Mouse (Mus musculus): Measurements from ENCODE around the gene Rassf4. TPM values are rescaled to one million over a fixed set of nuclear protein-coding genes. Genes with fewer than 3 reads are reported as not detected.
"Not testable (repeated sequence)": the region's sequence is repeated elsewhere in the genome, so short reads cannot be mapped to it uniquely, and the experiment has no call there.

Gene Rassf4
- total RNA-seq, 2 experiments from 2014 or later: 1.4 to 1.8 TPM

DNA sequence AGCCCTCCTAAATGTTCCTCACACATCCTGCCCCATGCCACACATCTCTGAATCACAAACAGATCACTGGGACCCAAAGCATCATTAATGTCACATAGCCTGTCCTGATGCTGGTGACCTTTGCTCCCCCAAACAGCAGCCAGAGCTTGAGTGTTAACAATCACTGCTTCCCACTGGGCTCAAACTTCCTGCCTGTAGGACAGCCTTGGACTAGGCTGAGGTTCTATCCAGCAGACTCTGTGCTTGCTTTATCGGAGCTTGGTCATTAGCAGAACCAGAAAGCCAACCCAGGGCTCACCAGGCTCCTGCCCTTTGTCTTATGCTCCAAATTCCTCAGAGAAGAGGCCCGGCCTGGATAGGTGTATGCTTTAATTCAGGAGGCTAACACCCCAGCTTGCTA lies 34.9 kb downstream of the Rassf4 start:
- no peak for DNase-seq (ENCODE audit: low spot score)

DNA sequence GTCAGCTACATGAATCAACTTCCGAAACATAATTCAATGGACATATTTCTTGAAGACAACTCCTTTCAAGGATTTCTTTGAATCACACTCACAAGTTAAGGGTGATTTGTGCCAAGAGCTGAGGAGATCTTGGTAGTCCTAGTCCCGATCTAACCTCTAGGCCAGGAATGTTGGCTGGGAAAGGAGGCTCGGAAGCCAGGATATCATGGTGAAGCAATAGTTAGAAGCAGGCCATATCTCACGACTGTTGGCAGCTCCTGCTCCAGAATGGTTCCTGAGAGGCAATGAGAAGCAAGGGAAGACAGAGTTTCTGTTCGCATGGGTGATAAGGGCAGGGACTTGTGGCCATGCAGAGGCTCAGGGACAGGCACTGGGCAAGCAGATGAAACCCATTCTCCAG lies 36.3 kb downstream of the Rassf4 start:
- DNase-seq (ENCODE audit: low spot score): peak; percentile 61

DNA sequence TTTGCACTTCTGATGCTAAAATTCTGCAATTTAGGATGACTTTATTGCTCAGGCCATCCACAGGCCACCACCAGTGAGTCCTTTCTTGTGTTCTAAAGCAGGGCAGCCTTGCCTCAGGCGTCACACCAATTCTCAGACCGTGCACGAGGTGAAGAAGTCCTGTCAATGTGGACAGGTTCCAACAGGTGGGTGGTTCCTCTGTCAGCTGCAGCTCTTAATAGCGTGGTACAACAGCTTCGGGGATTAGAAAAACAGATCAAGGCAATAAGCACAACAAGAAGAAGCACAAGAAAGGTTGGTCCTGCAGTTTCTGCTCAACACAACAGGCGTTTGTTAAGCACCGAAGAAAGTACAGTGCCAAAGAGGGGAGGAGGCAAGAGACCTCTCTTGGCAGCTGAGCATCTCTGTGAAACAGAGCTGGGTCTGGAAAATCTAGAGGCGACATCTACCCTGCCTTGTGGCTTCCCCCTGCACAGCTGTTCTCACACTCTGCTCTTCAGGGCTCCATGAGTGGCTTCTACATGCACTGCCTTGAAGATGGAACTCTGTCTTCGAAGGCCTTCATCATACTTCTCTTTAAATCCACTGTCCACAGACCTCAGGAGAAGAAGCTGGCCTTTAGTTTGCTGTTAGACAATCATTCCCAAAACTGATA lies 37.0 kb downstream of the Rassf4 start:
- no peak for DNase-seq (ENCODE audit: low spot score)

DNA sequence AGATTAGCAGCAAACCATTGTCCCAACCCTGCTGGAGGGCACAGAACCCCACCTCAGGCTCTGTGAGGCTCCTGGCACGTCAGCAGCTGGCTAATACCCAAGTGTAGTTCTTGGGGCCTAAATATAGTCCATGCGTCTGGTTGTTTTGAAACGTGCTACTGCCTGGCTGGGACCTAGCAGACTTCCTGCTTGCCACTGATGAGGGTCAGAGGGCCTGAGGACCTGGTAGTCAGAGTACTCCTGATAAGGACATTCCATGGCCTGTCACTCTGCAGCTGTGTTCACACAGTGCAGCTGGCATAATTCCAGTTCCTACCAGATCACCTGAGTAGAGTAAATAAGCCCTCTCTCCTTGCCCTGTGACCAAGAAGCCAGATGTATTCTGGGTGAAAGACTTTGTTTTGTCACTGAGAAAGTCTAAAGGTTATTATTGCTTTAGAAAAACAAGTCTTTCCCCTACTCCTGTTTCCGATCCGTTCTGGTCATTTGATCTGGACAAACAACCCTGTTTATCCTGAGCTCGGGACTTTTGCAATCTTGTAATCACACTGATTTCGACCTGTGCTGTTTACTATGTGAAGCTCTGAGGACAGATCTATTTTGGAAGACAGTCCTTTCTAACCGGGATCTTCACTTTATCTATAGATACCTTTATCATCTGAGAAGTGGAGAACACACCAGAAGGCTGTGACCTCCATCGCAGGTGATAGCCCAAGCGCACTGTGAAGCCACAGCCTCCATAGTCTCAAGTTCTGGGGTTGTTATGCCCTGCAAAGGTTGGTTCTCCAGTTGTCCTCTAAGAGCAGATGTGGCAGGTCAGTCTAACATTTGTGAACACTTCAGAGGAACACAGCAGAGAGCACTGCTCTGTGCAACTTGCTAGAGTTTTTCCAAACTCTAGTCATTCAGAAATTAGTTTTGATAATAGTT lies 38.2 kb downstream of the Rassf4 start:
- DNase-seq (ENCODE audit: low spot score): peak; percentile 81

DNA sequence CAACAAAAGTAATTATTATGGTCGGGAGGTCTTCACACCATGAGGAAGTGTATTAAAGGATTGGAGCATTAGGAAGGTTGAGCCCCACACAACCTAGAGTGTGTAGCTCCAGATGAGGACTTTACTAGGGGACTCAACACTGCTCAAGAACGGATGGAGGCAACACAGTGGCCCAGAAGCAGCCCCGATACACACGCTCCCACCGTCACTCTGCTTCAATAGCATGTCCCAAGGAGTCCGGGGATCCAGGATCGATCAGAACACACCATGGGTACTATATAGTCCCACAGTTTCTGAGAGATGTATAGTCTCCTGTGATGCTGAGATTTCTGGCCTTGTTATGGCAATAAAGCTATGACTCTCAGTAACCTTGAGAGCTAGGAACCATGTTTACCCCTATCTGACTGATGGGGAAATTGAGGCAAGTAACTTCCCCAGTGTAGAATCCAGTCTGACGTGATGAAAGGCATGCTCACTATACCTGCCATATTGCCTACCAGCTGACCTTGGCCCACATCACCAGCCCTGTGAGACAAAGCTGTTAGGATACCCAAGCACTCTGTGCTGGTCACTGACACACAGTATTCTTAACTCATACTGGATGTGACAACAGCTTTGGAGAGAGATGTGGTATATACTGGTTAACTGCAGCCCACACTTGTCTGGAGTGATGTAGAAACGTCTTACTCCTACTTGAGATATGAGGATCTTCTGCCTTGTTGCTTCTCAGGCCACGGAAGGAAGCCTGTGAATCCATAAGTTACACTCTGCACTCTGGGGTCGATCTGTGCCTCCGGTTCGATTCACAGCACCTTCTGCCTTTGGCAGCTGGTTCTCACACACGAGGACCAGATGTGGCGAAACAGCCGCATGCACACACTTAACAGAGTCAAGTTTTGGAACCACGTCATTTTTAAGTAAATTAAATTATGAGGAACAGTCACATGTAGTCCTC lies 39.7 kb downstream of the Rassf4 start:
- DNase-seq (ENCODE audit: low spot score): no peak

DNA sequence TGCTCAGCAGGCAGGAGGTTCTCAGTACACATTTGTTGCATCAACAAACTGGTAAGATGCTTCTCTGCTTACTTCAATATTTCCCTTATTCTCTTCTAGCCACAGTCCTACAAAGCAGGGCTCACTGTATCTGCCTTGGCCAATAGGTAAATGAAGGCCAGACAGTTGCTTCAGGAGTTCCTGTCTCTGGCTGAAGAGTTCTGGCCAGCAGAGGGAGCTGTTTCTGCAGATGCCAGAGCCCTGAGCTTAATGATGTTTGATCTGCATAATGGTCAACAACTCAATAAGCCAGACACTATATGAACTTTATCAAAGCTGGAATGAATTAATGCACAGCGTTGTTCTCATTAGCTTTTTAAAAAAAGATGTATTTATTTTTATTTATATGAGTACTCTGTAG lies 41.6 kb downstream of the Rassf4 start:
- DNase-seq (ENCODE audit: low spot score): peak; percentile 77

- no peak for DNase-seq (ENCODE audit: low spot score)
Observed at GRCm38 (mm10) chr6:116629766-116630165, 44.0 kb downstream of the Rassf4 start.

- DNase-seq (ENCODE audit: low spot score): peak; percentile 43
Observed at GRCm38 (mm10) chr6:116628539-116629171, 45.1 kb downstream of the Rassf4 start, which contains the start of gene Zfp422. Gene Zfp422 (minus strand): TSS chr6:116628999.

GRCm38 (mm10) chr6:116628095-116628494 lies 45.7 kb downstream of the Rassf4 start:
- DNase-seq (ENCODE audit: low spot score): no peak

DNA sequence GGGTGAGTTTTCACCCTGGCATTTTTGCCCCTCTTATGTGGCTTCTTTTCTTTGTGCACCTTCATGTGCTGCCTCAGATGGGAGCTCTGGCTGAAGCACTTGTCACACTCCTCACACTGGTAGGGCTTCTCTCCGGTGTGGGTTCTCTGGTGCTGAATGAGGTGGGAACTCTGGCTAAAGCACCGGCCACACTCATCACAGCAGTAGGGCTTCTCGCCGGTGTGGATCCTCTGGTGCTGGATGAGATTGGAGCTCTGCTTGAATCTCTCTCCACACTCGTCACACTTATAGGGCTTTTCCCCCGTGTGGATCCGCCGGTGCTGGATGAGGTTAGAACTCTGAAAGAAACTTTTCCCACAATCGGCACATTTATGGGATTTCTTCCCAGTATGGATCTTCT lies 47.3 kb downstream of the Rassf4 start:
- not testable (repeated sequence) for DNase-seq (ENCODE audit: low spot score)

DNA sequence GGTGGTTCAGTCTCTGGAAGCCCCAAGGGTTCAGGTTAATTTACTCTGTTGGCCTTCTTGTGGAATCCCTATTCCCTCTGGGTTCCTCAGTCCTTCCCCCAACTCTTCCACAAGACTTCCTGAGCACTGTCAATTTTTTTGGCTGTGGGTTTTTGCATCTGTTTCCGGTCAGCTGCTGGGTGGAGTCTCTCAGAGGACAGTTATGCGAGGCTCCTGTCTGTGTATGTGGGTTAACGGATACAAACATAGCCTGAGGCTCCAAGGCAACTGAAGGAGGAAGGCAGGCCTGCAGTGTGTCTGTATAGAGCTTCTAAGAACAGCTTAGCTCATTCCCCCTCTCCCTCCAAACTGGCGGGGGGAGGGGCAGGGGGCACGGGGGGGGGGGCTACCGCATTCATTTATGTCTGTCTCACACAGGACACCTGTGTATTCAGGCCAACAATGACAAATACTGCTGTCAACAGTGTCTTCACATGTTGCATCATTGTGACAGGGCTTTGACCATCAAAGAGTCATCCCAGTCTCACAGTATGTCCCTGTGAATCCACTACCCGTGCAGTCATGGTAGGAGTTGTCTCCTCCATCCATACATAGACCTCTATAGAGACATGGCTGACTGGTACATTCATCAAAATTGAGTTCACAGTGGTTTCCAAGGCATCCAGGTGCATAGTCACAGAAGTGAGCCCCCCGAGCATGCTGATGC lies 52.3 kb downstream of the Rassf4 start:
- DNase-seq (ENCODE audit: low spot score): no peak

GRCm38 (mm10) chr6:116618073-116618472 lies 55.7 kb downstream of the Rassf4 start:
- no peak for DNase-seq (ENCODE audit: low spot score)

GRCm38 (mm10) chr6:116615719-116616118 lies 58.0 kb downstream of the Rassf4 start:
- DNase-seq (ENCODE audit: low spot score): no peak

DNA sequence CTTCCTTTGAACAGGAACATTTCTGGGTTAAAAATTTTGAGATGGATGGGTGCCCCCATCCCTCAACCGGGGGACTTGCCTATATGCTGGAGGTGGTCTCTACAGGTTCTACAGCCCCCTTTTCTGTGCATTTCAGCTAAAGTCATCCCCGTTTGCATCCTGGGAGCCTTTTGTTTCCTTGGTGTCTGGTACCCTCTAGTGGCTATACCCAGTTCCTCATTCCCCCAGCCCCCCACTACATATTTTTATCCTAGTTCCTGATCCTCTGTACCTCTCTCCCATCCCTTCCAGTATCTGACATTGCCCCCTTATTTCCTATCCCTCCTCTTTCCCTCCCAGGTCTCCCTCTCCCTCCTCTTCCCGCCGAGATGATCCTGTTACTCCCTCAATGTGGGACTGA lies 66.5 kb downstream of the Rassf4 start:
- no peak for DNase-seq (ENCODE audit: low spot score)

GRCm38 (mm10) chr6:116600969-116601368 lies 72.8 kb downstream of the Rassf4 start:
- not testable (repeated sequence) for DNase-seq (ENCODE audit: low spot score)

- no peak for DNase-seq (ENCODE audit: low spot score)
Observed at GRCm38 (mm10) chr6:116584095-116584494, 89.7 kb downstream of the Rassf4 start, which contains the start of gene Olfr215. Gene Olfr215 (minus strand): TSS chr6:116584195.
